Comparison of ENCODE assay signal across 21 mouse cellular contexts in the genomic region with DNA sequence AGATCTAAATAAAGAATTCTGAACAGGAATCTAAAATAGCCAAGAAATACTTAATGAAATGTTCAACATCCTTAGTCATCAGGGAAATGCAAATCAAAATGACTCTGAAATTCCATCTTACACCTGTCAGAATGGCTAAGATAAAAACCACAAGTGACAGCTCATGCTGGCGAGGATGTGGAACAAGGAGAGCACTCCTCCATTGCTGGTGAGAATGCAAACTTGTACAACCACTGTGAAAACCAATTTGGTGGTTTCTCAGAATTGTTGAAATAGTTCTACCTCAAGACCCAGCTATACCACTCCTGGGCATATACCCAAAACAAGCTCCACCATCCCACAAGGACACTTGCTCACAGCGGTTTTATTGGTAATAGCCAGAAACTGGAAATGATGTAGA.
"Had no signal": no experiment of that assay in that cellular context is flagged by ENCODE, and none has a peak within 500 bp of the region (broad histone marks: within the 10 kb centered on the region; RNA-seq: fewer than 3 reads in every experiment).

No protein-coding gene starts in this region.

- H3K27ac ChIP-seq: liver, embryonic 15.5 days; lung, embryonic 15.5 days; midbrain, embryonic 13.5 days; midbrain, embryonic 15.5 days; neural tube, embryonic 13.5 days; neural tube, embryonic 15.5 days had no signal

- H3K4me3 ChIP-seq: liver, embryonic 15.5 days; lung, embryonic 15.5 days; megakaryocyte, embryonic 14.5 days; midbrain, embryonic 13.5 days; midbrain, embryonic 15.5 days; neural tube, embryonic 13.5 days; neural tube, embryonic 15.5 days had no signal

- H3K4me2 ChIP-seq: liver, embryonic 15.5 days; lung, embryonic 15.5 days; midbrain, embryonic 11.5 days; midbrain, embryonic 13.5 days; midbrain, embryonic 15.5 days; neural tube, embryonic 13.5 days; neural tube, embryonic 15.5 days had no signal

- H3K36me3 ChIP-seq: liver, embryonic 15.5 days; lung, embryonic 15.5 days; midbrain, embryonic 13.5 days; midbrain, embryonic 15.5 days; neural tube, embryonic 13.5 days; neural tube, embryonic 15.5 days had no signal

- H3K27me3 ChIP-seq: liver, embryonic 15.5 days; lung, embryonic 15.5 days; megakaryocyte, embryonic 14.5 days; midbrain, embryonic 13.5 days; midbrain, embryonic 15.5 days; neural tube, embryonic 13.5 days; neural tube, embryonic 15.5 days had no signal

- ATAC-seq: liver, postnatal 0 days; lung, postnatal 0 days; midbrain, embryonic 13.5 days; midbrain, embryonic 15.5 days had no signal

- H3K9me3 ChIP-seq: liver, embryonic 15.5 days; lung, embryonic 15.5 days; megakaryocyte, embryonic 14.5 days; midbrain, embryonic 13.5 days; midbrain, embryonic 15.5 days; neural tube, embryonic 13.5 days; neural tube, embryonic 15.5 days had no signal

- H3K4me1 ChIP-seq: liver, embryonic 15.5 days; lung, embryonic 15.5 days; megakaryocyte, embryonic 14.5 days; midbrain, embryonic 13.5 days; midbrain, embryonic 15.5 days; neural tube, embryonic 13.5 days; neural tube, embryonic 15.5 days had no signal

- H3K9ac ChIP-seq: liver, embryonic 15.5 days; liver, postnatal 0 days; lung, embryonic 15.5 days; midbrain, embryonic 13.5 days; midbrain, embryonic 15.5 days; neural tube, embryonic 13.5 days; neural tube, embryonic 15.5 days had no signal

- DNase-seq: liver, postnatal 0 days; lung, adult 2 months; lung, postnatal 14 days; lung, postnatal 36 days; retina, postnatal 1 day; right cerebral cortex, adult 18-20 months; right cerebral cortex, postnatal 25 days; right cerebral cortex, postnatal 4 days; spleen, adult 18-20 months; thymus, adult 2 months; thymus, postnatal 25 days; thymus, postnatal 4 days had no signal
